Mouse (Mus musculus) erythroblast, adult 5-6 weeks (primary cell): ENCODE results near the gene Adm. TPM values are rescaled to one million over a fixed set of nuclear protein-coding genes. Genes with fewer than 3 reads are reported as not detected.
"Not testable (repeated sequence)": the region's sequence is repeated elsewhere in the genome, so short reads cannot be mapped to it uniquely, and the experiment has no call there.

Experiments
- ATAC-seq: replicated peaks from 2 replicates; pipeline ENCODE4 v1.8.0; 2016; ENCODE audit warnings: moderate number of reproducible peaks, mild to moderate bottlenecking, moderate TSS enrichment, inconsistent platforms; ENCODE audit not compliant: poor library complexity, low FRiP score, severe bottlenecking
- total RNA-seq, 2 experiments: library from RNA; stranded (forward) in 1 of 2; stranded (reverse) in 1 of 2; fragments of 150-400 nt in 1 of 2; fragments of 200-764, 138-1000 nt in 1 of 2; gene quantifications; 2 replicates each; pipeline versions ENCODE4 v1.2.3 to v1.2.4; 2015 to 2017; ENCODE audit warnings: low replicate concordance in 2 of 2

The Adm gene
- total RNA-seq (2015; ENCODE audit: low replicate concordance): not detected in 2 replicates
- total RNA-seq (2017; ENCODE audit: low replicate concordance): not detected in 2 replicates

DNA sequence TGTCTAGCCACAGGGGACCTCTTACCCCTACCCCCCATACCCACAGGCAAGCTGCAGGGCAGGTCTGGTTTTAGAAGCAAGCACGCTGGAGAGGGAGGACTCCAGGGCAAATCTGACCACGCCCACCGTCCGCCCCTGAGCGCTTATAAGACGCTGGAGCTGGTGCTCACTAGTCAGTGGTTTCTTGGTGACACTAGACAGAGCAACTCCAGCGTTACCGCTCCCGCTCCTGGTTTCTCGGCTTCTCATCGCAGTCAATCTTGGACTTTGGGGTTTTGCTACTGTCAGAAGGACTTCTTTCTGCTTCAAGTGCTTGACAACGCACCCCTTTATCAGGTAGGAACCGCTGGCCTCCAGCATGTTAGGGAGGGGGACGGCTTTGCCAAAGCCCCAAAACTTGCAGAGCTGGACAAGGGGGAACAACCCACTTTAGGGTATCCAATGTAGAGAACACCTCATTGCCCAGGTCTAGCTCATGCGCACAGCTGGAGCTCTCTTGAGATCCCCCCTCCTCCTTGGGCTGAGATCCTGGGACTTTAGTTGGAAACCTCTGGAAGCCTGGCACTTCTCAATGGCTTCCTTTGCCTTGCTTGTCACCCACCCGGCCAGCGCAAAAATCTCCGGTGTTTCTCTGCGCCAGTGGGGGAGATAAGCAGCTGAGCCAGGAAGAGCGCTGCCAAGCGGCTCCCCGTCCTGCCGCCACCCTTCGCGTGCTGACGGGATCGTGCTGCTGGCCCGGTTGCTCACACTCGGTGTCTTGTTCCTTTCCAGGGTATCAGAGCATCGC lies at the start of gene Adm:
Gene Adm (plus strand): TSS at position 176 of the 787 bp plus-strand sequence.
- ATAC-seq: 0 out of 2 replicates have a peak, but pooled peaks have one; percentile 28

DNA sequence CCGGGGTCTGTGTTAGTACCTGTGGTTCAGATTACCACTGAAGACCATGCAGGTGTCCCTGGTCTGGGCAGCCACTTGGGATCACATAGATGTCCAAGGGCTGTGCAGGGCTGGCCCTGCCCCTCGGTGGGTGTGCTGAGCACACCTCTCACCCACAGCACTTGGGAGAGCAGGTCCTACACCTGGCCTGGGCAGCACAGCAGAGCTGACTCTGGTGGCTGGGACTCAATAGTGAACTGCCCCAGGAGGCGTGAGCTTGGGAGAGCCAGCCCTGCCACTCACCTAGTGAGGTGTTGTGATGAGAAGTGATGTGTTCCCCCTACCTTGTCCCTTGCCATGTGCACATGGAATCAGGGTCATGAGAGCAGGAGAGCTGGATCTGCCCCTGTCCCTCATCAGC lies 43.8 kb upstream of the Adm start:
- ATAC-seq: no peak

DNA sequence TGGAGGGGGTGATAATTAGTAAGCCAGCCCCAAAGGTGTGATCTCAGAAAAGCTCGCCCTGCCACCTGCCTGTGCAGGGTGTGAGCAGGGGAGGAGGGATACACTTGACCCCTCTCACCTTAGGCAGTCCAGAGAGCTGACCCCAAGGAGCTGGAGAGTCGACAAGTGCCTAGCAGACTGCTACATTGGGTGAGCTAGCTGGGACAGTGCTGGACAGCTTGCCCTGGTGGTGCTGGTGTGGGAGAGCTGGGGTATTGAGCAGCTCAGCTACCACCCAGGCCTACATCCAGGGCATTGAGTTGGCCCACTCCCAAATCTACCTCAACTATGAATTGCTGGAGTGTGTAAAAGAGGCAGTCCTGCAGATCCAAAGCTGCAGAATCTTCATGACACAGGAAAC lies 43.3 kb upstream of the Adm start:
- ATAC-seq: peak; percentile 46; the same call in 1 of the 2 replicates

DNA sequence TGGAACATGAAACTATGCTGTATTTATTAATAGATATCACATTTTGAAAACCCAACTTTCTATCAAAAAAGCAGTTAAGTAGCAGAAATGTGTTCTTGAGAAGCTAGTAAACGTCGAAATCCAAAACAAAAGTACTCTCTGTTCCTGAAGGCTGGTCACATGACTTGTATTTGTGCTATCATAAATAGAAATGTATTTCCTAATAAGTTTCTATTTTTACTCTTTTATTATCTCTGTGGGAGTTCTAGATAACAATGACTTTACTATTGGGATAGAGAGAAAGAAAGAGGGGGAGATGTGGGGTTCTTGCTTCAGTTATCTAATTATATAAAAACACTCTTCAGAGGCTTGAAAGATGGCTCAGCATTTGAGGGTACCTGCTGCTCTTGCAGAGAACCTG lies 42.2 kb upstream of the Adm start:
- no peak for ATAC-seq

DNA sequence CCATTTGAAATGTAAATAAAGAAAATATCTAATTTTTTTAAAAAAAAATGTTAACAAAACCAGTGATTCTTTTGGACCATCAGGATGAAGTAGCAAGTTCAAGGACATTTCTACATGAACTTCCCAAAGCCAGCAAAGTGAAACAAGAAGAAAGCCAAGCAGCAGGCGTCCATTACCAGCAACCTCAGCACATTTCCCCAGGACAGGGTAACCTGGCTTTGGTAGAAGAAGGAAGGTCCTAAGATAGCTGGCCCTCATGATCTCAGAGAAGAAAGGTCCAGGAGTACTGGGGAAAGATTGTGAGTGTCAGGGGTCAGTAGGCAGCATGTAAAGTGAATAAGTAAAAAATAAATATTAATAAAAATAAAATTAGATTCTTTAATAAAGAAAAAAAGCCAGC lies 39.7 kb upstream of the Adm start:
- ATAC-seq: no peak

DNA sequence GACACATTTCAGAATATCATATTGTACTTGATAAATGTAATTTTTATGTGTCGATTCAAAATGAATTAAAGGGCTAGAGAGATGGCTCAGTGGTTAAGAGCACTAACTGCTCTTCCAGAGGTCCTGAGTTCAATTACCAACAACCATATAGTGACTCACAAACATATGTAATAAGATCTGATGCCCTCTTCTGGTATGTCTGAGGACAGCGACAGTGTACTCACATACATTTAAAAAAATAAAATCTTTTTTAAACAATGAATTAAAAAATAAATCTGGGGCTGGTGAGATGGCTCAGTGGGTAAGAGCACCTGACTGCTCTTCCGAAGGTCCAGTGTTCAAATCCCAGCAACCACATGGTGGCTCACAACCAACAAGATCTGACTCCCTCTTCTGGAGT lies 33.5 kb upstream of the Adm start:
- ATAC-seq: not testable (repeated sequence)

DNA sequence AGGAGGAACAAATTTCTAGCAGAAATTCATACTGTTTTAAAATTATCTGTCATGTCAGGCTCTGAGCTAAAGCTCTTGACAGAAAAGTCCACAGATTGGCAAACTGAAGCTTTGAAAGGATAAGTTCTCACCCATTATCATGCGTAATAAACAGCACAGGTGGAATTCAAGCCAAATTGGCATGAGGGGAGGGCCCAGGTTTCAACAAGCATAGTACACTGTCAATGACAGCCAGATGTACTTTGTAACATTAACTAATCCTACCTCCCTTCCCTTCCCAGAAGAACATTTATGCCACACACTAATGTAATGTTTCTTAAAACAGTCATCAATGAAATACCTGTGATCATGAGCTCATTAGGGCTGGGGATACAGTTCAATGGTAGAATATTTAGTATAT lies 30.3 kb upstream of the Adm start:
- no peak for ATAC-seq

DNA sequence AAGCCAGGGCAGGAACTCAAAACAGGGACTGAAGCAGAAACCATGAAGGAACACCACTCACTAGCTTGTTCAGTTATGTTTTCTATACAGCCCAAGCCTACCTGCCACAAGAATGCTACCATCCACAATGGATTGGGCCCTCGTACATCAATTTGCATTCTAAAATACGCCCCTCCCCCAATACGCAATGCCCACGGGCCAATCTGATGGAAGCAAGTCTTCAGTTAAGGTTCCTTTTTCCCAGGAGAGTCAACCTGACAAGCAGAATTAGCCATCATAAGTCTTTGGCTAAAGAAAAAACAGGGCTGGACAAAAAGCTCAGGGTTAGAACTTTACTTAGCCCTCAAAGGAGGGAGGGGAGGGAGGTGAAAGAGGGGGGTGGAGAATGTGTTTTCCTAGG lies 22.0 kb upstream of the Adm start:
- no peak for ATAC-seq

DNA sequence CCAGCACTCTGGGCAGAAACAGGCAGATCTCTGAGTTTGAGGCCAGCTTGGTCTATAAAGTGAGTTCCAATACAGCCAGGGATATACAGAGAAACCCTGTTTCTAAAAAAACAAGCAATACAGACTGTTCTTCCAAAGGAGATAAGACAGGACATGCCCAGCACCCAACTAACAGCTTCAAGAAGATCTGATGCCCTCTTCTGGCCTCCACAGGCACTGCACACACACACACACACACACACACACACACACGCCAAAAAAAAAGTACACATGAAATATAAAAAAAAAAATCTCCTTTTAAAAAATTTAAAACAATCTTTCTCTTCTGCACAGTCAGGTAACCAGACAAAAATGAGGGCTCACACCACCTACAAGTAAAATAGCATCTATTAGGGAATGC lies 20.6 kb upstream of the Adm start:
- no peak for ATAC-seq

DNA sequence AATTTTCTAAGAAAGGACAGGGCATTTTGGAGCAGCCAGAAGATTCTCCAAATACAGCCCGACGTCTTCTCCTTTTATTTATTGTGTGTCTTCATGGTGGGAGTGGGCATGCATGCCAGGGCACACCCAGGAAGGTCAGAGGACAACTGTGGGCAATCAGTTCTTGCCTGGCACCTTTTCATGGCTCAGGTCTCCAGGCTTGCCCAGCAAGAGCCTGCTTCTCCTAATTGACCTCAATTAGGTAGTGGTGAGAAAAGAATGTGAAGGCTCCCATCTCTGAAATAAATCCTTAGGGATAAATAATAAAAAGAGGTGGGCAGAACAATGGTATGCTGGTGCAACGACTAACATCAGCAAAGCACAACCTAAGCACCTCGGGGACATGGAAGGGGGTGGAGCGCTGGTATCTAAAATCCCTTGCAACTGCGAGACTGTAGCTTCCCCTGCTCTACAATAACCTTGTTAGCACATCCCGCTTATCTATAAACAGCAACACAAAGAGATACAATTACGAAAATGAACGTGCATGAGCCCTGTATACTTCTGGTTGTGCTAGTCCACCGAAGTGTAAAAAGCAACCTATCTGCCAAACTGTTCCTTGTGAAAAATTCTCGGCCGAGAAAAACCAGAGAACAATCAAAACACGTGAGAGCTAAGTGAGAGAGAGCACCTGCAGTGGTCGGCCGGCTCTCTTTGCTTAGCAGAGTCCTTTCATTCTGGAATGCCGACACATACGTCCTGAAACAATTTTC lies 13.9 kb upstream of the Adm start:
- ATAC-seq: no peak

DNA sequence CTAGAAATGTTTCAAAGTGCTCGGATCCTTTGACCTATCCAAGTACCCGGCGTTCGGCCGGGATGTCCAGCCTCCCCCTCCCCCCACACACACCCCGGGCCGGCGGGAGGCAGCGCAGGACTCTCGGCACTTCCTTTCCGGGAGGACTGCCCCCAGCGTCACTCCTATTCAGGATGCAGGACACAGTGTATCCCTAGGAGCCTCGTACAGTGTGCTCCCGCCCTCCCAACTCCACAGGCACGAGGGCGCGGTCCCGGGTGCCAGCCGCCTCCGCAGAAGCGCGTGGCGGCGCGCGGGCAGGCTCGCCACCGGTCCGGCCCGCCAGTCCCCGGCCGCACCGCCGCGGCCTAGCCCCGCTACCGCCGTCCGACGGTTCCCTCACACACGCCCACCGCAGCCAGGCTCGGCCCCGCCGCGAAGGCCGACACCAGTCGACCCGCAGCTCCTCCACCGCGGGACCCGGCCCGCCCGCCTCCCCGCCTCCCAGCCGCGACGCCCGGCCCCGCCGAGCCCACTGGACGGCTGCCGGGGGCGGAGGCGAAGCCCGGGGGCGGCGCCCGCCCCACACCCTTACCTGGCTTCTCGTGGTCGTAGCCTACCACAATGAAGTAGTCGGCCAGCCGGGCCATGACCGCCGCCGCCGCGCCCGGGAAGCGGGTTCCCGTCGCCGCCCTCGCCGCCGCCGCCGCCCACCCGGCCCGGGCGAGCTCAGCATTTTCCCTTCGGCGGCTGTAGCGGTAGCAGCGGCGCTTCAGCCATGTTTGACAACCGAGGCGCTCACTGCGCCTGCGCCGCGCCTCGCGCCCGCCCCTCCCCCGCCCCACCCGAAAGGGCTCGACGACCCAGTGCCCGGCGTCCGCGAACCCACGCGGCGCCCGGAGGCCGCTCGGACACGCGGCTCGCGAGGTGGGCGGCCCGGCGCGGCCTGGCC lies 13.1 kb upstream of the Adm start, which contains the start of gene Sbf2:
Gene Sbf2 (minus strand): TSS at position 790 of the 931 bp plus-strand sequence.
- no peak for ATAC-seq

DNA sequence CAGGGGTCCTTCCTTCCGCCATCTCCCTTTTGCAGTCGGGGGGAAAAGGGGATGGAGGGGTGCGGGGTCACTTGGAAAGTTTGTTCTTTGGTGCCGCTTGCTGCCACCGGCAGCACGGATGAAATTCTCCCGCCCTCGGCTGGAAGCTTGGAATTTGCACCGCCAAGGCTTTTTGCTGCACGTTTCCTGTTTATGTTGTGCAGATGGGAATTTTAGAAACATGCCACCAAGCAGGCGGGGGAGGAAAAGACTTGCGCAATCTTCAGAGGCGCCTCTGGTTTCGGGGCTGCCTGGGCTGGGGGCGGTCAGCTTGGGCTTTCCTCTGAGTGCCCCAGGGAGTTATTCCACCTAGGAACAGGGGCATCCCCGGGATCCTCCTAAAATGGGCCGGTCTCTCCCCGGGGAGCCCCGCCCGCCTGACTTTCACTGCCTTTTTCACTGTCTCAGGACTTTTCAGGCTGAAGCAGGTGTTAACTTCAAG lies 12.3 kb upstream of the Adm start:
- ATAC-seq: no peak

DNA sequence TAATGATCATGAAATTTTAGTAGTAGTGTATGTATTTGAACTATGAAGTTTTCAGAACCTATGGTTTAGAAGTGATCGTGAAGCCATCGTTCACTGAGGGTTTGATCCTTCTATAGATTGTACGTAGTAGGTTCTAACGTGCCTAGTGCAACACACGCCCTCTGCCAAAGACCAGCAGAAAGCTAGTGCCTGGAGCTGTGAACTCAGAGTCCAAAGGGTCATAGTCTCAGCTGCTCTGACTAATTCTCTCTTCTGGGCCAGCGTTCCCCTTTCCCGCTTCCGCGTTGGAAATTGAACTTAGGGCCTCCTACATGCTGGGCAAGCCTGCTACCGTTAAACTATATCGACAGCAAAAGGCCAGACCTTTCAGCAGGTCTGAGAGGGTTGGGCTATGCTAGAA lies 11.7 kb upstream of the Adm start:
- ATAC-seq: no peak

DNA sequence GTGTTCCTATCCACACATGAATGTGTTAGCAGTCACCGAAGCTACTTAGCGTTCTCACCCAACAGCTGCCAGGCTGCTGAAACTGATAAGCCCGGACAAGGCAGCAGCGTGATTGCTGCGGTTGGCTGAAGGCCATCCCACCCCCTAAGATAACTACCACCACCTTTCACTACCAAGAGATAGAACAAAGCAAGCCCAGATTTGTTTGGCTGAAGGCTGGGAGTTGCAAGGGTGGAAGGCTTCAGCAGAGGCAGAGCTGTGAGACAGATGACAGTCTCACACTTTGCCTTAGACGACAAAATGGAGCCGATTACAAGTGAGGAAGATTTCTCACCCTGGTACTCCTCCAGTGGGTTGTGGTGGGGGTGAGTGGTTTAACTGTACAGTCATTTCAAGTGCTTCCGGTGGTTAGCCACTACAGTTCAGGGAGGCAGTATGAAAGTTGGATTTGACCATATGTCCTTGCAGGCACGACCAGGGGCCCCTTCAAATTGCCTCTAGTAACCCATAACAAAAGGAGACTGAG lies 8.3 kb upstream of the Adm start:
- ATAC-seq: no peak

DNA sequence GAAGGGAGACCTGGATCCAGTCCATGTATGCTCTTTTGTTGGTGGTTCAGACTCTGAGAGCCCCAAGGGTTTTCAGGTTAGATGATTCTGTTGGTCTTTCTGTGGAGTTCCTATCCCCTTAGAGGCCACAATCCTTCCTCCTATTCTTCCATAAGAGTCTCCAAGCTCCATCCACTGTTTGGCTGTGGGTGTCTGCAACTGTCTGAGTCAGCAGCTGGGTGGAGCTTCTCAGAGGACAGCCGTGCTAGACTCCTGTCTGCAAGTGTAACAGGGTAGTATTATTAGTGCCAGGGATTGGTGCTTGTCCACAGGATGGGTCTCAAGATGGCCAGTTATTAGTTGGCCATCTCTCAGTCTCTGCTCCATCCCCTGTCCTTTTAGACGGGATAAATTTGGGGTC lies 3.4 kb upstream of the Adm start:
- no peak for ATAC-seq

DNA sequence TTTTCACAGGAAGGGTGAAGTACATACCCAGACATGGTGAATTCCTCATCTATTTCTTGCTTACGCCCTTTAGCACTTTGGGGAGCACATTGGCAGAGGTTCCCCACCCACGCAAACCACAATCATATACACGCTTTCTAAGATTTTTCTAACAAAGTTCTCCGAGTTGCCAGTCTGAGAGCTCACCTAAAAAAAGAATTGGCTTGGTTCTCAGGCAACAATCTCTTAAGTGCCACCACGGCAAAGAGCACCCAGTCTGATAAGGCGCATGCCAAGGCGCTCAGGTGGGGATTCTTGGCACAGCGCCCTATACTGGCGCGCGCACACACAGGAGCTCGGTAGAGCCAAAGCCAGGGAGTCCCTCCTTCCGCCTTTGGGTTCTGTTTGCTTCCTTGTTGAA lies 2.5 kb upstream of the Adm start:
- ATAC-seq: no peak

DNA sequence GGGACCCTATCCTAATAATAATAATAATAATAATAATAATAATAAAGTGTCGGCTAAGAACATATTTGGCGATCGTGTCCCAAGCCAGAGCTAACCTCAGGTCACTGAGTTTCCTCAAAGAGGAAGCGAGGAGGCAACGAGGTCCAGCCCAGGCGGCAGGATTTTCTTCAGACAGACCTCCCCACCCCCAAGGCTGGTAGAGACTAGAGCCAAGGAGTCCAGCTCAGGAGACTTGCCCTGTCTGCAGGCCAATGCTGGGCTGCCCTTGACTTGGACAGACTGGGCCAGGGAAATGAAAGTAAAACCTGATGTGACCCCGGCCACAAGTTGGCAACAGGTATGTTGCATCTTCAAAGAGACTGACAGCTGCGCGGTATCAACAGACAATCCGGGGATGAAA lies 2.0 kb upstream of the Adm start:
- no peak for ATAC-seq

DNA sequence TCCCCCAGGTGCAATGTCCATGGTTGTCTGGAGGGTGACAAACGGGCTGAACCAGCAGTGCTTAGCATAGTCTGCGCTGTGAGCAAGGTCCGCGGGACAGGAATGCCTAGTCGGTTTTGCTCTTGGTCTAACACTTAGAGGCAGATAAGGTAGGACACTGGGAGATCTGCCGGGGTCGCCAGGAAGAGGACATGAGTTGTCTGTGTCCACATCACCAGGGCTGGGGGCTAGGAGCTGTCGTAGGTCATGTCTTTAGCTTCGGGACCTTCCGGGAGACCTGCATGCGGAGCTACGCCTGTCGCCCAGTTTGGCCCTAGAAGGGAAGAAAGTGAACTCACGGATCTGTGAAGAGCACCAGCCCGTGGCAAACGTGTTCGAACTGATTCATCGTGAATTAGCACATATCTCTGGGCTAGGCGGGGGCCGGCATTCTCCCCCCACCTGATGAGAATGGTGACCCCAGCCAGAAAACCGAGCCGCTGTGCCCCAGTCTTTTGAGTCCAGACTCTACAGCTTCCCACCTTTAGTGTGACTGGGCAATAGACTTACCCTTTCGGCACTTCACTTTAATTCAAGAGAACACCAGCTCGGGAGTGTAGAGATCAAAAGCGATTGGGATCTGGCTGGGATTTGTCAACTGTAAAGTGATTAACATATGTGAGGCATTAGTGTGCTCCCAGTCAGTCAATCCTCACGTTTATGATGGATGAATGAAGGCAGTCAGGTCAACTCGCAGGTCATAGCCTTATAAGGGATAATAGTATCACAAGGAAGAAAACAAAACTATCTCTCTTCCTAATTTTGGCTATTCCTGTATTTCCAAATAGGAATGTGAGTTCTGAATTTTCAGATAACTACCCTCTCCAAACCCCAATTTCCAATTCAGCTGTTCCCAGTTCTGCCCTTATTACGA lies 1.0 kb upstream of the Adm start:
- ATAC-seq: no peak

DNA sequence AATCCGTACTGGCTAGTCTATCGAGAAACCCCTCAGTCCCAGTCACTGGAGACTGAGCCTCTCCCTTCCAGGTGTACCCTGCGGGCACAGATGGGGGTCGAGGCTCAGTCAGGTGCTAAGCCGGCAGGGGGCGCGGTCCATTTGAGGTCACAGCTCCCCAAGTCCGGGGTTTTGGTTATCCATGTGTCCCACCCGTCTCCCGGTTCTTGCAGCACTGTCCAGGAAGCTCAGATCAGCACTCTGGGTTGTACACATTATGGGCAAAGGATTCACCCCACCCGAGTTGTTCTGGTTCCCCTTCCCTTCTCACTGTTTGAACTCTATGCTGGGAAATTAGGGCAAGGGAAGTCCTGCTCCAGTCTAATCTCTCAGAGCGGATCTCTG lies 370 bp upstream of the Adm start:
- ATAC-seq: no peak
